Mouse (Mus musculus): ENCODE data around the gene Rpl19.

GRCm38 (mm10) chr11:97980531-97980966 lies 46.0 kb upstream of the Rpl19 start:
- TF ChIP-seq NELFE (IDR thresholded peaks at IDR 0.05; ENCODE audit: low read depth, low read length): no peak
- no peak for TF ChIP-seq MAZ (IDR thresholded peaks at IDR 0.05; ENCODE audit: low read depth, low read length)
- no peak for TF ChIP-seq CTCF (conservative IDR thresholded peaks at IDR 0.05 in 1 of 2, IDR thresholded peaks at IDR 0.05 in 1 of 2; ENCODE audit: low read depth in 2 of 2, low read length in 2 of 2)
- TF ChIP-seq TCF12 (IDR thresholded peaks at IDR 0.05; ENCODE audit: low read depth, low read length): no peak
- no peak for TF ChIP-seq CHD2 (IDR thresholded peaks at IDR 0.05; ENCODE audit: low read length)
- no peak for TF ChIP-seq POLR2A (IDR thresholded peaks at IDR 0.05; ENCODE audit: low read depth, low read length)
- no peak for TF ChIP-seq SMC3 (IDR thresholded peaks at IDR 0.05; ENCODE audit: low read depth, low read length)
- no peak for TF ChIP-seq BHLHE40 (IDR thresholded peaks at IDR 0.05; ENCODE audit: low read depth, low read length)
- no peak for TF ChIP-seq IRF4 (IDR thresholded peaks at IDR 0.05; ENCODE audit: low read depth, low read length)
- no peak for TF ChIP-seq NRF1 (IDR thresholded peaks at IDR 0.05; ENCODE audit: low read depth, low read length)
- no peak for TF ChIP-seq KAT2A (IDR thresholded peaks at IDR 0.05; ENCODE audit: insufficient replicate concordance, low read length)
- no peak for TF ChIP-seq USF1 (IDR thresholded peaks at IDR 0.05; ENCODE audit: low read depth, low read length)
- TF ChIP-seq HCFC1 (IDR thresholded peaks at IDR 0.05; ENCODE audit: low read depth, low read length): no peak

Data from CH12.LX (cell line).